Mouse (Mus musculus) erythroblast, embryonic 14.5 days (primary cell): ENCODE measurements at regions not wholly inside any gene's neighbourhood (a gene's known extent, or its start where the extent isn't known, plus 50 kb on each side); places are given as distances from the start of the nearest gene placed in this dataset.

Experiments
- H3K27me3 ChIP-seq: 2 replicates; pipeline ENCODE4 v1.6.1; 2012; ENCODE audit warnings: inconsistent platforms; ENCODE audit not compliant: control insufficient read depth
- H3K36me3 ChIP-seq: 2 replicates; pipeline ENCODE4 v1.6.1; 2012; ENCODE audit warnings: mild to moderate bottlenecking, inconsistent platforms; ENCODE audit not compliant: control insufficient read depth
- H3K4me1 ChIP-seq: 2 replicates; pipeline ENCODE4 v1.6.1; 2012; ENCODE audit warnings: inconsistent platforms; ENCODE audit not compliant: control insufficient read depth
- H3K4me3 ChIP-seq: replicated peaks from 2 replicates; pipeline ENCODE3; 2012; ENCODE audit warnings: moderate library complexity, mild to moderate bottlenecking, inconsistent platforms
- H3K9me3 ChIP-seq: 2 replicates; pipeline ENCODE4 v1.6.1; 2012; ENCODE audit warnings: low read length, inconsistent platforms, mixed read lengths; ENCODE audit not compliant: control insufficient read depth
- GATA1 ChIP-seq: IDR thresholded peaks from 2 replicates; pipeline ENCODE4 v1.6.1; 2012; ENCODE audit warnings: low read length, inconsistent platforms, mixed read lengths
- TAL1 ChIP-seq: IDR thresholded peaks from 3 replicates; pipeline ENCODE4 v1.6.1; 2012; ENCODE audit warnings: low read length, inconsistent platforms, mixed read lengths

GRCm38 (mm10) chr11:90129793-90130624 lies 57.5 kb upstream of the Gm45716 start:
- TF ChIP-seq GATA1 (no peak), TAL1 (no peak)
- Histone ChIP-seq H3K36me3 (no peaks in the 10 kb centered on the region), H3K4me1 (no peaks in the 10 kb centered on the region), H3K27me3 (no peaks in the 10 kb centered on the region), H3K9me3 (no peaks in the 10 kb centered on the region), H3K4me3 (no peak overlapping the region)

- TF ChIP-seq GATA1: no peak
- no peak for TF ChIP-seq TAL1
- Histone ChIP-seq H3K27me3 (no peaks in the 10 kb centered on the region), H3K4me3 (no peak overlapping the region), H3K4me1 (no peaks in the 10 kb centered on the region), H3K36me3 (no peaks in the 10 kb centered on the region), H3K9me3 (no peaks in the 10 kb centered on the region)
These were observed 56.8 kb upstream of the Gm45716 start for GRCm38 (mm10) chr11:90130635-90131034.

GRCm38 (mm10) chr11:90132579-90132978 lies 54.9 kb upstream of the Gm45716 start:
- no peaks in the 10 kb centered on the region for H3K9me3 ChIP-seq
- TF ChIP-seq TAL1: no peak
- TF ChIP-seq GATA1: no peak
- H3K36me3 ChIP-seq: no peaks in the 10 kb centered on the region
- H3K4me1 ChIP-seq: no peaks in the 10 kb centered on the region
- no peak overlapping the region for H3K4me3 ChIP-seq
- H3K27me3 ChIP-seq: no peaks in the 10 kb centered on the region

GRCm38 (mm10) chr11:90136307-90136706 lies 51.2 kb upstream of the Gm45716 start:
- Histone ChIP-seq H3K4me1 (no peaks in the 10 kb centered on the region), H3K27me3 (no peaks in the 10 kb centered on the region), H3K36me3 (no peaks in the 10 kb centered on the region), H3K9me3 (no peaks in the 10 kb centered on the region), H3K4me3 (no peak overlapping the region)
- TF ChIP-seq TAL1 (no peak), GATA1 (no peak)
